Mouse (Mus musculus) thymus, adult 2 months (tissue): ENCODE data around the gene Lrrc4.

Experiments used
- CTCF ChIP-seq: fragments of 200-500 bp; IDR thresholded peaks from 2 replicates; pipeline ENCODE4 v1.5.1; 2012; ENCODE audit warnings: mild to moderate bottlenecking, control low read depth, low read length, moderate library complexity, borderline replicate concordance; ENCODE audit not compliant: control insufficient read depth, poor library complexity, insufficient read depth; ENCODE audit errors: extremely low read depth
- POLR2A ChIP-seq: fragments of 200-500 bp; IDR thresholded peaks from 2 replicates; pipeline ENCODE4 v1.6.1; 2012; ENCODE audit warnings: mild to moderate bottlenecking, low read length, control low read depth, moderate library complexity; ENCODE audit not compliant: control insufficient read depth, poor library complexity, insufficient read depth; ENCODE audit errors: extremely low read depth

GRCm38 (mm10) chr6:28685745-28686144 is 145.8 kb downstream of the Lrrc4 start:
- TF ChIP-seq POLR2A (no peak), CTCF (no peak)
